Mouse (Mus musculus) hindbrain, embryonic 12.5 days (tissue): ENCODE measurements at regions not wholly inside any gene's neighbourhood (a gene's known extent, or its start where the extent isn't known, plus 50 kb on each side); places are given as distances from the start of the nearest gene placed in this dataset.
"Not testable (repeated sequence)": the region's sequence is repeated elsewhere in the genome, so short reads cannot be mapped to it uniquely, and the experiment has no call there.

Source experiments
- ATAC-seq: fragments of 200-750 bp; cut with Nextera tagmentation; 2 replicates; pipeline ENCODE4 v1.8.0; 2017; ENCODE audit warnings: moderate TSS enrichment; ENCODE audit not compliant: low FRiP score
- H3K27ac ChIP-seq: fragments of 300-500 bp; sonication (generic); 2 replicates; pipeline ENCODE4 v1.5.1; 2016; ENCODE audit warnings: mild to moderate bottlenecking
- H3K27me3 ChIP-seq: fragments of 300-500 bp; sonication (generic); 2 replicates; pipeline ENCODE4 v1.6.1; 2016; ENCODE audit warnings: mild to moderate bottlenecking
- H3K36me3 ChIP-seq: fragments of 300-500 bp; sonication (generic); 2 replicates; pipeline ENCODE4 v1.6.1; 2016; ENCODE audit warnings: mild to moderate bottlenecking
- H3K4me1 ChIP-seq: fragments of 300-500 bp; sonication (generic); 2 replicates; pipeline ENCODE4 v1.6.1; 2016
- H3K4me2 ChIP-seq: fragments of 300-500 bp; sonication (generic); replicated peaks from 2 replicates; pipeline ENCODE4 v1.6.1; 2016; ENCODE audit warnings: mild to moderate bottlenecking
- H3K4me3 ChIP-seq: fragments of 300-500 bp; sonication (generic); 2 replicates; pipeline ENCODE4 v1.5.1; 2016; ENCODE audit warnings: mild to moderate bottlenecking
- H3K9ac ChIP-seq: fragments of 300-500 bp; sonication (generic); 2 replicates; pipeline ENCODE4 v1.6.1; 2016; ENCODE audit warnings: mild to moderate bottlenecking, moderate library complexity
- H3K9me3 ChIP-seq: fragments of 300-500 bp; sonication (generic); replicated peaks from 2 replicates; pipeline ENCODE4 v1.6.1; 2016; ENCODE audit warnings: mild to moderate bottlenecking
- WGBS: fragments of 180-500 bp; shearing (Covaris S2); methylation state at CpG from one replicate; pipeline ENCODE4 v1.1.7; 2016; 5-methylcytosine and 5-hydroxymethylcytosine counted together

GRCm38 (mm10) chr10:120691451-120691850 is 207.4 kb downstream of the Msrb3 start:
- WGBS = 51% methylated on average over 3 of the region's 3 CpGs
- ATAC-seq = no peak
- H3K36me3 ChIP-seq = no peaks in the 10 kb centered on the region

GRCm38 (mm10) chr10:120686123-120686522 is 209.9 kb upstream of the Hmga2 start:
- H3K9ac ChIP-seq = no peak overlapping the region
- no peak overlapping the region for H3K27ac ChIP-seq
- H3K27me3 ChIP-seq = no peaks in the 10 kb centered on the region
- H3K4me1 ChIP-seq = 0 out of 2 replicates have a peak, but pooled peaks cover 3% of the 10 kb centered on the region
- WGBS = 43% methylated on average over 10 of the region's 10 CpGs
- no peaks in the 10 kb centered on the region for H3K9me3 ChIP-seq
- H3K36me3 ChIP-seq = no peaks in the 10 kb centered on the region
- no peak for ATAC-seq
- H3K4me3 ChIP-seq = no peak overlapping the region
- H3K4me2 ChIP-seq = no peak overlapping the region

More at GRCm38 (mm10) chr10:120691451-120691850, 207.4 kb downstream of the Msrb3 start:
- H3K4me3 ChIP-seq = no peak overlapping the region
- no peaks in the 10 kb centered on the region for H3K9me3 ChIP-seq
- 0 out of 2 replicates have a peak, but pooled peaks cover 3% of the 10 kb centered on the region for H3K4me1 ChIP-seq
- no peak overlapping the region for H3K4me2 ChIP-seq
- no peak overlapping the region for H3K9ac ChIP-seq
- peaks cover 16% of the 10 kb centered on the region; the same call in 1 of the 2 replicates for H3K27me3 ChIP-seq
- no peak overlapping the region for H3K27ac ChIP-seq

GRCm38 (mm10) chr10:120682021-120682420 is 205.8 kb upstream of the Hmga2 start:
- no peak for ATAC-seq
- WGBS = 86% methylated on average over 10 of the region's 10 CpGs
- Histone ChIP-seq H3K9ac (no peak overlapping the region), H3K27me3 (no peaks in the 10 kb centered on the region), H3K4me1 (0 out of 2 replicates have a peak, but pooled peaks cover 3% of the 10 kb centered on the region), H3K4me2 (no peak overlapping the region), H3K9me3 (no peaks in the 10 kb centered on the region), H3K4me3 (no peak overlapping the region), H3K36me3 (no peaks in the 10 kb centered on the region), H3K27ac (no peak overlapping the region)

- Histone ChIP-seq H3K4me1 (no peaks in the 10 kb centered on the region), H3K4me3 (no peak overlapping the region), H3K4me2 (no peak overlapping the region), H3K9me3 (no peaks in the 10 kb centered on the region), H3K36me3 (no peaks in the 10 kb centered on the region), H3K9ac (no peak overlapping the region), H3K27me3 (no peaks in the 10 kb centered on the region), H3K27ac (no peak overlapping the region)
- no peak for ATAC-seq
- 74% methylated on average over 6 of the region's 6 CpGs for WGBS
Measured at GRCm38 (mm10) chr10:120679982-120680381, 203.7 kb upstream of the Hmga2 start.

GRCm38 (mm10) chr10:120678277-120678676 is 202.0 kb upstream of the Hmga2 start:
- no peak for ATAC-seq
- Histone ChIP-seq H3K36me3 (no peaks in the 10 kb centered on the region), H3K9ac (no peak overlapping the region), H3K4me2 (no peak overlapping the region), H3K27me3 (no peaks in the 10 kb centered on the region), H3K4me3 (no peak overlapping the region), H3K4me1 (no peaks in the 10 kb centered on the region; the same call in 1 of the 2 replicates), H3K9me3 (no peaks in the 10 kb centered on the region), H3K27ac (no peak overlapping the region)
- WGBS = 73% methylated on average over 8 of the region's 8 CpGs

GRCm38 (mm10) chr10:120675369-120675768 is 199.1 kb upstream of the Hmga2 start:
- no peak for ATAC-seq
- no peaks in the 10 kb centered on the region for H3K36me3 ChIP-seq
- no peaks in the 10 kb centered on the region for H3K9me3 ChIP-seq
- no peak overlapping the region for H3K9ac ChIP-seq
- no peak overlapping the region for H3K4me2 ChIP-seq
- H3K27me3 ChIP-seq = no peaks in the 10 kb centered on the region
- H3K4me1 ChIP-seq = no peaks in the 10 kb centered on the region; the same call in 1 of the 2 replicates
- H3K27ac ChIP-seq = no peak overlapping the region
- WGBS = 79% methylated on average over 4 of the region's 4 CpGs
- no peak overlapping the region for H3K4me3 ChIP-seq

GRCm38 (mm10) chr10:120674321-120675045 is 198.2 kb upstream of the Hmga2 start:
- no peak overlapping the region for H3K27ac ChIP-seq
- no peaks in the 10 kb centered on the region for H3K36me3 ChIP-seq
- H3K27me3 ChIP-seq = no peaks in the 10 kb centered on the region
- no peak overlapping the region for H3K4me3 ChIP-seq
- H3K4me1 ChIP-seq = no peaks in the 10 kb centered on the region; the same call in 1 of the 2 replicates
- no peak overlapping the region for H3K4me2 ChIP-seq
- H3K9me3 ChIP-seq = no peaks in the 10 kb centered on the region
- no peak for ATAC-seq
- no peak overlapping the region for H3K9ac ChIP-seq
- WGBS = 50% methylated on average over 10 of the region's 10 CpGs

- not testable (repeated sequence) for H3K4me2 ChIP-seq, H3K4me3 ChIP-seq, H3K27me3 ChIP-seq, ATAC-seq, H3K36me3 ChIP-seq, H3K9me3 ChIP-seq, H3K27ac ChIP-seq, H3K4me1 ChIP-seq, H3K9ac ChIP-seq
- WGBS = 95% methylated on average over 7 of the region's 7 CpGs
Measured at GRCm38 (mm10) chr10:120667678-120668031, 191.4 kb upstream of the Hmga2 start.

- no peak for ATAC-seq
- Histone ChIP-seq H3K4me2 (no peak overlapping the region), H3K9ac (no peak overlapping the region), H3K36me3 (no peaks in the 10 kb centered on the region), H3K9me3 (no peaks in the 10 kb centered on the region), H3K4me3 (no peak overlapping the region), H3K27me3 (no peaks in the 10 kb centered on the region), H3K4me1 (no peaks in the 10 kb centered on the region), H3K27ac (no peak overlapping the region)
- WGBS = 60% methylated on average over 12 of the region's 12 CpGs
Measured at GRCm38 (mm10) chr10:120666985-120667677, 190.9 kb upstream of the Hmga2 start.

- no peak overlapping the region for H3K9ac ChIP-seq
- no peak for ATAC-seq
- H3K27ac ChIP-seq = no peak overlapping the region
- no peak overlapping the region for H3K4me3 ChIP-seq
- no peaks in the 10 kb centered on the region for H3K9me3 ChIP-seq
- H3K4me1 ChIP-seq = no peaks in the 10 kb centered on the region
- WGBS = 80% methylated on average over 7 of the region's 7 CpGs
- no peaks in the 10 kb centered on the region for H3K27me3 ChIP-seq
- H3K4me2 ChIP-seq = no peak overlapping the region
- H3K36me3 ChIP-seq = no peaks in the 10 kb centered on the region
Measured at GRCm38 (mm10) chr10:120666202-120666860, 190.1 kb upstream of the Hmga2 start.

- H3K27me3 ChIP-seq = no peaks in the 10 kb centered on the region
Measured at GRCm38 (mm10) chr10:120665670-120666069, 189.4 kb upstream of the Hmga2 start.

GRCm38 (mm10) chr10:120664419-120664818 is 188.2 kb upstream of the Hmga2 start:
- Histone ChIP-seq H3K4me1 (peaks cover 6% of the 10 kb centered on the region; the same call in 1 of the 2 replicates), H3K4me3 (no peak overlapping the region), H3K4me2 (no peak overlapping the region), H3K27ac (no peak overlapping the region), H3K27me3 (no peaks in the 10 kb centered on the region), H3K9me3 (no peaks in the 10 kb centered on the region), H3K36me3 (no peaks in the 10 kb centered on the region), H3K9ac (no peak overlapping the region)
- no peak for ATAC-seq
- WGBS = 86% methylated on average over 5 of the region's 5 CpGs

More at GRCm38 (mm10) chr10:120665670-120666069, 189.4 kb upstream of the Hmga2 start:
- no peak overlapping the region for H3K4me2 ChIP-seq
- peaks cover 2% of the 10 kb centered on the region; the same call in 1 of the 2 replicates for H3K4me1 ChIP-seq
- no peak overlapping the region for H3K9ac ChIP-seq
- no peak overlapping the region for H3K4me3 ChIP-seq
- H3K36me3 ChIP-seq = no peaks in the 10 kb centered on the region
- ATAC-seq = no peak
- no peaks in the 10 kb centered on the region for H3K9me3 ChIP-seq
- WGBS = 77% methylated on average over 5 of the region's 5 CpGs
- H3K27ac ChIP-seq = no peak overlapping the region
